Mouse (Mus musculus): ENCODE data around the gene Prkcb.

GRCm38 (mm10) chr7:122415387-122415786 lies 126.8 kb downstream of the Prkcb start:
- no peak for TF ChIP-seq CTCF (conservative IDR thresholded peaks at IDR 0.05; ENCODE audit: insufficient read depth, insufficient read length, low read depth, low read length)
- TF ChIP-seq POLR2A (IDR thresholded peaks at IDR 0.05; ENCODE audit: low read depth, low read length): no peak
